Mouse (Mus musculus) C2C12 (cell line): ENCODE measurements around the gene Btnl10.

ENCODE experiments used
- CTCF ChIP-seq: IDR thresholded peaks from one replicate; pipeline ENCODE4 v1.5.1; 2011; ENCODE audit not compliant: control insufficient read depth, insufficient read depth, insufficient read length
- USF1 ChIP-seq: IDR thresholded peaks from one replicate; pipeline ENCODE4 v1.6.1; 2011; ENCODE audit warnings: low read depth, mild to moderate bottlenecking, control low read depth, moderate library complexity

- no peak for TF ChIP-seq CTCF
- no peak for TF ChIP-seq USF1
These were observed 21.4 kb downstream of the Btnl10 start for GRCm38 (mm10) chr11:58939088-58939439.
